Mouse (Mus musculus) sigmoid colon, adult 10 weeks (tissue): ENCODE measurements around the gene Scgb1b12. TPM values are rescaled to one million over a fixed set of nuclear protein-coding genes. Genes with fewer than 3 reads are reported as not detected.

ENCODE experiments used
- polyA plus RNA-seq: library from polyadenylated mRNA; stranded (reverse); fragments of 350-450 nt; fragmentation: Illumina TruSeq; extraction: RNeasy Lipid Tissue Mini Kit (QIAGEN cat#74804); gene quantifications from one replicate; pipeline ENCODE4 v1.2.3, GENCODE M21; 2014; ENCODE audit warnings: low read depth, low replicate concordance

The Scgb1b12 gene
- not detected for polyA plus RNA-seq

DNA sequence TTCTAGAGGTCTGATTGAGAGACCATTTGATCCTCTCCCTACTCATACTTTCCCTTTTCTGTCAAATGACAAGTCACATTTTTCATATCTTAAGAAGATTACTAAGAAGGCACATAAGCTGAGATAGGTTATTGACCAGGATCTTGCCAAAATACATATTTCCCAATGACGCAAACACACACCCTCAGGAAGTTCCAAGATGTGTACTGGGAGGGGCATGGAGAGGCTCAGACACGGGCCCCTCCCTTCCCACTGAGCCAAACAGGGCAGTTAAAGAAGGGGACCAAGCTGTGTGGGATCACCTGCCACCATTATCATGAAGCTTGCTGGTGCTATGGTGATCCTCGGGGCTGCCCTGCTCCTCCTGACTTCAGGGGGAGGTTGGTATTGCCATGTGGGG, at the start of gene Scgb1b12:
TSS of gene Scgb1b12 (plus strand) at position 301 of the 400 bp plus-strand sequence.

DNA sequence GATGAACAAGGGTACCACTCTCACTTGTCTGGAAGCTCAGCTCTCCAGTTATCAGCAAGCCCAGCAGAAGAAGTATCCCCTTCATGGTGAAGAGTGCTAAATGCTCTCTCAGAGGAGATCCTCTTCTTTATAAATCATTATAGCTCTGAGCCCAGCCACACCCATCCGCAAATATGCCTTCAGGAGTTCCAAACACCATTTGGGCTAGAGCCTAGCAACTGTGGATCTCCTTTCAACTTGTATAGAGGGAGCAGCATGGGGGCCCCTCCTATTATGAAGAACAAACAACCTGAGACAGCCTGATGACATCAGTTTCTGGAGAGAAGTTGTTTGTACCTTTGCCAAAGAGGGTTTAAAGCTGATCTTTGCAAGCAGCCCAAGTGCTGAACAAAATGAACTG, 6.8 kb upstream of the Scgb1b12 start, which contains the start of gene Scgb2b12:
TSS of gene Scgb2b12 (minus strand) at position 101 of the 400 bp plus-strand sequence.

Other genes starting within 250 kb of the Scgb1b12 start
- gene Scgb1b10, start 233.3 kb upstream of the Scgb1b12 start, polyA plus RNA-seq = not detected
- not detected for gene Scgb2b11, start 123.0 kb upstream of the Scgb1b12 start, polyA plus RNA-seq
- not detected for gene Scgb1b11, start 111.3 kb upstream of the Scgb1b12 start, polyA plus RNA-seq
- not detected for gene Scgb2b12, start 6.9 kb upstream of the Scgb1b12 start, polyA plus RNA-seq
- gene Scgb1b29, start 107.4 kb downstream of the Scgb1b12 start, polyA plus RNA-seq = not detected